Mouse (Mus musculus) gastrocnemius, adult 8-10 months (tissue): ENCODE measurements around the gene Dok4. TPM values are rescaled to one million over a fixed set of nuclear protein-coding genes. Genes with fewer than 3 reads are reported as not detected.
"Not testable (repeated sequence)": the region's sequence is repeated elsewhere in the genome, so short reads cannot be mapped to it uniquely, and the experiment has no call there.

Experiments used
- DNase-seq, 2 experiments: peaks; one replicate each; pipeline ENCODE4 v3.0.0; 2022; ENCODE audit warnings: low spot score in 2 of 2
- total RNA-seq, 4 experiments: library from RNA; stranded (reverse); gene quantifications; 2 replicates each; pipeline ENCODE4 v1.2.4; 2022

Gene Dok4
- total RNA-seq, 4 experiments from 2014 or later = 2.5 to 4.7 (median 2.8) TPM

DNA sequence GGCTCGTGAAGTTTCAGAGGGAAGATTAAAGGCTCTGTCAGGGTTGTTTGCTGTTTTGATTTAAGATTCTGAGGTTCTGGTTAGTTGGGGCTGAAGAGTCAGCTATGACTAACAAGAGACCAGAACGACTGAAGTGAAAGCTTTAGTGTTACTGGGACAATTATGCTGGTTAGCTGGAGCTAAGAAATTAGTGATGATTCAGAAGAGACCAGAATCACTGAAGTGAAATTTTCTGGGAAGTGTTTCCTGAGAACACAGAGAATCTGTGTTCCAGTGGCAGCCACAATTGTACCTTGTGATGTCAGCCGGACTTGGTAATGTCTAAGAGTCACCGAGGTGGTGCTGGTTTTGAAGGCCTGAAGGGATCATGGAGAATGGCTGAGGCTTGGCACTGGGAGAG is 4.6 kb upstream of the Dok4 start:
- no peak for DNase-seq

DNA sequence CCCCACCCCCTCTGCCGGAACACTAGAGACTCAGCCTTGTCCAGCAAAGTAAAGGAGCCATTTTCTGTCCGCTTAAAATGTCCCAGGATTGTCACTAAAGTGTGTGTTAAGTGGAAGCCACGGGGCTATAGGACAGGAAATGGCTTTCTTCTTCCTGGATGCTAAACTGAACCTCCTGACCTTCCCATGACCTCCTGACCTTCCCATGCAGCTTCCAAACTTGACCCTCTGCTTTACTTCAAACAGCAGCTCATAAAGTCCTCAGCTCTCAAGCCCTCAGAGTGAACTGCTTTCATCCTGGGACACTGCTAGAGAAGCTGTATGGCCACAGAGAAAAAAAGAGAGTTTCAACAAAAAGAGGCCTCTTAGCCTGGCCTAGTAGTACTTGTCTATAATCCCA is 690 bp upstream of the Dok4 start:
- DNase-seq = no peak

DNA sequence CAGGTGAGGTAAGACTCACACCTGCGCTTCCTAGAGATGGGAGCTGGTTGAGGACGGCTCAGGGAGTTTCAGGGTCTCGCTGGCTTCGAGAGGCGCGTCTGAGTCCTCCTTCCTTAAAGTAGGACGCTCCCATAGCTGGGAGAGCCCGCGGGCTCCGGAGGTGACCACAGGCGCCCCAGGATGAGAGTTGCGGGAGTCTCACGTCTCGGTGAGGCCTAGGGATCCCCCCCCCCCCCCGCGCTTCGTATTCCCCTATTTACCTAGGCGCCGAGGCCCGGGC is 319 bp downstream of the Dok4 start:
- no peak for DNase-seq

DNA sequence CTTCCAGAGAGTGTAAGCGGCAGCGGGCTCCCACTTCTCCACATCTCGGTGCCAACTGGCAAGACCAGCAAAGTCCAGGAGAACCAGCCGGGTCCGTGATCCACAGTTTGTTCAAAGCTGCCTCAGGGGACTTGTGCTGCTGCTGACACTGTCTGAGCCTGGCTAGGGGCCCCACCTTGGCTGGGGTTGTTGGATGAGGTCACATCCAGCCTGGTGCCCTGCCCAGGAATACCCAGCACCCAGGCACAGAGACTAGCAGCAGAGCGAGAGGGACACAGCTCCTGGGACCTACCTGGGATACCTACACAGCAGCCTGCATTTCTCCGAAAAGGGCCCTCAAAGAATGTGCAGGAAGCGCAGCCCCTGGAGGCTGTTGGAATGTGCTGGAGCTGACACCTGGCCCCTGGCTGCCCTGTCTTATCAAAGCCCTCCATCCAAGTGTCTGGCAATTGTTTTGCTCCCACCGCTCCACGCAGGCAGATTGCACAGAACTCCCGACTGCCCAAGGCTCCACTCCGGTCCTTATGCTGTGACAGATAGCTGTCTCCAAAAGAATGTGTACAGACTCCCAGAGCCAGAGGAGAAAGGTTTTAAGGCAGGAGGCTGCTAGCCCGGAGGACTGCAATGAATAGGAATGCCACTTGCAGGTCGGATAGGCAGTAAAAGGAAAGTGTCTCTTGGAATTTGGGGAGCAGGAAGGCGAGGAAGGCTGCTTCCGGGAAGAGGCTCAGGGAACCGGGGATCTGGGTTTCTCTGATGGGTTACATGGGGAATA is 847 bp downstream of the Dok4 start:
- DNase-seq = no peak

DNA sequence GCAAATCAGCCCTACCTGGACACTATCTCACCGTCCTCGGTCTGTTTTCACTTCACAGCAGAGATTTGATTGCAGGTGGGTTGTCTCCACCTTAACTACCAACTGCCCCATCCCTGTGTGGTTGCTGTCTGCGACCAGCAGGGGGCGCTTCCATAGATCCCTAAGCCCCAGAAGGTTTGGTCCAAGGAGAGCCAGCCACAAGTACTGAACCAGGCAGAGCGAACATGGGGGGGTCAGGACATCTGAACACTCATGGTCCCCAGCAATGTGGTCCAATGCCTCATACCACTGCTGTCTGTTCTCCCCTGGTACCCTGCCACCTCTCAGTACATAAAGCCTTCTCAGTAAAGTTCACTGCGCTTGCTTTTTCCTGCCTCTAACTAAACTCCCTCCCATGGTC is 1.8 kb downstream of the Dok4 start:
- peak; percentile 42 to 51 for DNase-seq

DNA sequence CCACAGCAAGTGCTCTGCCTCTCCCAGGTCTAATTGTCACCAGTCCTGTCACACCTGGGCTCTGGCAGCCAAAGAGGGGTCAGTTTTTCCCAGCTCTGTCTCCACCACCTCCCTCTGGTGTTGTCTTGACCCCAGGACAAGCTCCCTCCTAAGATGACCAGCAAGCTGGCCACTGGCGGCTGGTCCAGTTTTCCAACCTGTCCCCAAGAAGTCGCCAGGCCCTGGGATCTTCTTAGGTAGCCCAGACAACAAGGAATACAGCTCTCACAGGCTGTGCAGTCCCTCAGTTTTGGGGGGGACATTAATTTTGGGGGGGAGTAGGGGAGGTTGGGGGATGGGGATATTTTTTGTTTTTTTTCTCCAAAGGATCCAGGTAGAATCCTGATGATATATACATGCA is 3.6 kb downstream of the Dok4 start:
- DNase-seq = no peak

DNA sequence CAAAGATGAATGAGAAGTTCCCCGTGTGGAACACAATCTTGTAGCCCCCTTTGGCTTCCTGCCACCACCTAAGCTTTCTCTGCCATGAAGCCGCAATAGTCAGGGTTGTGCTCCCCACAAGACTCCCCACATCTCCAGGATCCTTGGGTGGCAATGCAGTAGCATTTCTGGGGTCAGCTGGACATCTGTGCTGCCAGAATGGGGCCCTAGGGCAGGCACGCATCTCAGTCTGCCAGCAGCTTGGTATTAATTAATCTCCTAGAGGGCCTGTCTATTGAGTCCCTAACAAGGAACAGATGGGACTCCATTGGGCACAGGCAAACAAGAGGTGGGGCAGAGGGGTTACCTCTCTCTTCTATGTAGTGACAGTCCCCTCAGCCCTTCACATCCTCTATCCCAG is 4.0 kb downstream of the Dok4 start:
- no peak for DNase-seq

DNA sequence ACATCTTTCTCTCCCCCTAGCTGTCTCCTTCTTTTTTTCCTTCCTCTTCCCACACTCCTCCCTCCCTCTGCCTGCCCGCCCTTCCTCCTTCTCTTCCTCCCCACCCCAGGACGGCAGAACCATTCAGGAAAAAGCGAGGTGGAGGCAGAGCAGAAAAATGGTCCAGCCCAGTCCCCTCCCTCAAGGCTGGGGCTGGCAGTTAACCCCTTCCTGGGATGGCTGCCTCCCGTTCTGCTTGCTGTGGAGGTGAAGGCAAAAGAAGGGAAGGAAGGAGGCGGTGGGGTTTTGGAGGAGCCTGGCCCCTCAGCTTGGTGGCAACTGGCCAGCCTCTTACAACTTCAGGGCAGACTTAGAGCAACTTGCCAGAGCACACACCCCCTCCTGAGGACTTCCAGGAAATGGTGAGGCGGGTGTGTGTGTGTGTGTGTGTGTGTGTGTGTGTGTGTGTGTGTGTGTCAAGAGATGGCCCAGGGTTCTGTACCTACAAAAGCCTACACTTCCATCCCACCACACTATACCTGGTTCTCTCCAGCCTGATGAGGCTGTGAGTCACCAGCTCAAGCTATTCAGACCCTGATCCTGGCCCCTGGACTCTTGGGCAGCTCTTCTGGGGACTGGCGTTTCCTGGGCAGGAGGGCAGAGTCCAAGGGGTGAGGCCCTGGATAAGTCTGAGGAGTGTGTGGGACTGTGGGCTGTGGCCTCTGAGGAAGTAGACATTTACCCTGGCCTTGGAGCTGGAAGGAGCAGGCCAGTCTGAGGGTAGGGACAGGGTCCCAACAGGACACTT is 4.8 kb downstream of the Dok4 start:
- DNase-seq = peak in 1 of 2 experiments; percentile 31

DNA sequence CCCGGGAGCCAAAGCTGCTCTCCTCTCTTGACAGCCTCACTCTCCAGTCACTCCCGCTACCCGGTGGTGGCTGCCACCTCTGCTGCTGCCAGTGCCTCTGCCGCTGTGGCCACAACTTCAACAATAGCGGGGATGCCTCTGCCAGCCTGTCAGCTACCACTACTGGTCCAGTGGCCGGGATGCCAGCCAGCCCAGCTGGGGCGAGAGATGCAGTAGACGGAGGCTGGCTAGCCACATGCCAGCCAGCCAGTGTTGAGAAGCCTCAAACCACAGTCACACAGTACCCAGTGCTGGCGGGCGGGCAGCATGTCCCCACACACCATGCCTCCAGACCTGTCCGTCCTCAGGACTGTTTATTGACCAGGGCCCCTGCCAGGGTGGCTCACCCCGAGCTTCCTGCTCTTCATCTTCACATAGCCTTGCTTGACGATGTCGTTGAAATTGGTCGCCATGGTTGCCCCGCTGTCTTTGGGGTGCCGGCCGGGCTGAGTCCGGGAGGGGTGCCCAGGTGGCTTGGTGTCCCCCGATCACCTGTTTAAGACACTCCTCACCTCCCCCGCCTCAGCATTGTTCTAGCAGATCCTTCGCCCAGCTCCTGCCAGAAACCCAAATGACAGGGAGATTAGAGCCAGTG is 5.5 kb downstream of the Dok4 start:
- DNase-seq = no peak

DNA sequence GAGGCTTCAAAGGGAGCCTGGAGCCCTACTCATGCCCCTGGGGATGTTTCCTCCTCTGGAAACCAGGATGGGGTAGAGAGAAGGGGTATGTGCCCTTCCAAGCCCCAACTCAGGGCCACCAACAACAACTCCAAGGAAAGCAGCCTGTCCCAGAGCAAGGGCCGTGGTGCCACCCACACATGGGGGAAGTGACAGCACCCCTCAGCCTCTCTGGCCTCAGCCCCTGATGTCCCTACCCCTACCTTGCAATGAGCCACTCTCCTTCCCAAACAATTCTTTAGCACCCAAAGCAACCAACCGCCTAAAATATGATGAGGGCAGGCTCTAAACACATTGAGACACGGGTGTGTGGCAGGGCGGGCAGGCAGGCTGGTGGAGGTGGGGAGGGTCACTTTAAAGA is 6.1 kb downstream of the Dok4 start:
- no peak for DNase-seq

DNA sequence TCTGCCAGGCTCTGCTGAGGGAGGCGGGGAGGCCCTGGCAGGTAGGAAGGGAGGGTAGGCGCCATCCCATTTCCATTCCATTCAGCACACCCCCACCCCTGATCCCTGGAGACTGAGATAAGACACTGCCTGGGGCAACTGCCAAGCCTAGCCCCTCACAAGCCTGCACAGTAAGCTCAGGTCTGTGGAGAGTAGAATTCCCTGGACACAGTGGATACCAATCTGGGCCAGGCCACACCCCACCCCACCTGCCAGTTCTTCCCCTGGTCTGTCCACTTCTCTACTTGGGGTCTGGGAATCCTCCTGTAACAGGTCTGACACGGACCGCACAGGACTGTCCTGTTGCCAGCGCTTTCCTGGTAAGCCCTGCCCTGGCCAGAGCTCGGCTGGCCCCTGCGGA is 7.0 kb downstream of the Dok4 start:
- no peak for DNase-seq

DNA sequence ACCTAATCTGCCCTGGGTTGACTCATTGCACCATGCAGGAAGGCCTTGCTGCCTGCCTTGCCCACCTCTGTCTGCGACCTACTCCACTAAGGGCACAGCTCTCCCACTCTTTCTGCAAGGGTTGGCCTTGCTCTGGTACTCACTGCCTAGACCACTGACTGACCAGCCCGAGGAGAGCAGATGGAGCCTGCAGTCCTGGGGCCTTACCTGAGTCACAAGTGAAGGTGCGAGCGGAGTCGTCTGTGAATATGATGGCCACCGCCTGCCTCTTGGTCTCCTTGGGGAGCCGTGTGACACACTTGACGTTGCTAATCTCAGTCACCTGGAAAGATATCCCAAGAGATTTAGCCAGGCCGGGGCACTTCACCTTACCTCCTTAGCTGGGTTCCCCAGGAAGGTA is 9.2 kb downstream of the Dok4 start:
- DNase-seq = no peak

DNA sequence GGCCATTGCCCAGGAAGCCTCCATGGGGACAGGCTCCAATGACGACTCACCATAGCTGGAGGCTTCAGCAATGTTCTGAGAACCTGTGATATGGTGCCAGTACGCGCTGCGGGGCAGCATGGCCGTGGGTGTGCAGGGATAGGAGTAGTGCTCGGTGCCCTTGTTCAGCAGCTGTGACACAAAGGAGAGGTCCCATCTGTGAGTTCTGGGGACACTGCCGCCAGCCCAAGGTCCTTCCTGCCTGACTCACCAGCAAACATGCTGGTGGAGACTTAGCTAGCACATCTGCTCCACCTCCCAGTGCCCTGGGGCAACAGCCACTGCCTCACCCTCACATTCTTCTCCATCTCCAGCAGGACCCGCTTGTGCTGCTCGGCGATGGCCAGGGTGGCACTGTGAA is 10.8 kb downstream of the Dok4 start:
- DNase-seq = no peak

DNA sequence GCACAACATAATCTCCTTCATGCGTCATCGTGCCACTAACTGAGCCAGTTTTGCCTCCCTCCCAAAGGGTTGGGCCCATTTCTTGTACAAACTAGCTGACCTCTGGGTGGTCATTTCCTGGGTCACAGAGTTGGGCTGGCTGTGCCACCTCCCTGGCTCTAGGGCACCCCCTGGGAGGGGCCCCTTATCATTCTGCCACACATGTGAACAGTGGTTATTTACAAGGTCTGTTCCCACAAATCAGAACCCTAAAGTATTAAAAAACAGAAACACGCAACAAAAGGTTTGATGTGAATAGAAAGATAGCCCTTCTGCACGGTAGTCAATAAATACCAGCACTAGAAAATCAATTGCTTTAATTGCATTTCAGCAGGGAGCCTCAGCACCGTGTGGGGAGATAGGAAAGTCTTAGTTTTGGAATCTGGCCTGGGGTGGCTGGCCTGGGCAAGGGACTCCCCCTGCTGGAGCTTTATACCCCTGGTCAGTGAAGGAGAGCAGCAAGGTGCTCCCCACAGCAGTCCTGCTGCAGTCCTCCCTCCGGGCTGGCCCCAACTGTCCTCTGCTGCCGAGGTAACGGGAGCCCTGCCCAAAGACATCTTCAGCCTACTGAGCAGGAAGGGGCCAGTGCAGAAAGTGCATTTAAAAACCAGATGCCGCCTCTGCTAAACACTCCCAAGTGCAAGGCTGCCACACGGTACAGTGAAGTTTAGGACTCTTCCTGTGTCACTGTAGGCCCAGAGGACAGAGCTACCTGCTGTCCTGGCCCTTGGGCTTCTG is 12.0 kb downstream of the Dok4 start:
- DNase-seq = no peak

DNA sequence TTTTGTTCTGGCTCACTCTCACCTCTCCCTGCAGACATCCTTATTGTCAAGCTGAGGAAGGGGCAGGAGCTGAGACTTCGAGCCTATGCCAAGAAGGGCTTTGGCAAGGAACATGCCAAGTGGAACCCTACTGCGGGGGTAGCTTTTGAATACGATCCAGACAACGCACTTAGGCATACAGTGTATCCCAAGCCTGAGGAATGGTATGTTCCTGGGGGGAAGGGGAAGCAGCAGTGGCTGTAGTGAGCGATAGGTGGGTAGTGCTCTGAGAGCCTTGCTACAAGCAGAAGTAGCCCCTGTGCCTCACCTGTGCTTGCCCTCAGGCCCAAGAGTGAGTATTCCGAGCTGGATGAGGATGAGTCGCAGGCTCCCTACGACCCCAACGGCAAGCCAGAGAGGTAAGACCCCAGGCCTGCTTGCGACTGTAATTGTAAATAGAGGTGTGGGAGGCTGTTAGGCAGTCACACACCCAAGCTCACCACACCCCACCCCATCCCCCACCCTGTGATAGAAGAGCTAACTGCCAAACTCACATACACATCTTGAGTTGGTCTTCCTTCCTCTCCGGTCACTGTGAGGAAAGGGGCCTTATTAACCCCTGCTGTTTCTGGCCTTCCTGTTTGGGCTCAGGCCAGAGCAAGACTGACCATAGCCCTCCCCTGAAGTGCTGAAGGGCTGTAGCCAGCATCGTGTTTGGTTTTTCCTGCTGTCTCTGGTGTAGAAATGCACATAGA is 13.5 kb downstream of the Dok4 start:
- no peak for DNase-seq

DNA sequence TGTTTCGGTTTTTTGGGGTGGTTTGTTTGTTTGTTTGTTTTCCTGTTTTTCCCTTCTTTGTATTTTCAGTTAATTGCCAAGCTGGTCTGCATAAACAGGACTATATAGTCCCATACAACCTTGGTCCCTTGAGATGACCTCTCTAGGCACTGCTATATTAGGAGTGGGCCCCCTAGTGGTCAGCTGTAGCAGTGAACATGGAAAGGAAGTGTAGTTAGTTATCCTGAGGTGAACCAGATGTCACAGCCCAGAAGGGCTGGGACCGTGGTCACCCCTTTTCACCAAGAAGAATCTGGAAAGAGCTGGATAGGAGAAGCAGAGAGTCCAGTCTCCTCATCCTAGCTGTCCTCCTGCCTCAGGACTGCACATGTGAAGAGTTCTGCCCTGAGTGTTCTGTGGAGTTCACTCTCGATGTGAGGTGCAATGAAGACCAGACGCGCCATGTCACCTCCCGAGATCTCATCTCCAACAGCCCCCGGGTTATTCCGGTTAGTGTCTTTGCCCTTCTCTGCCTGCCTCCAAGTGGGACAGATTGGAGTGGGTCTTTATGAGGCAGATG is 14.7 kb downstream of the Dok4 start:
- peak; percentile 46 to 50 for DNase-seq

DNA sequence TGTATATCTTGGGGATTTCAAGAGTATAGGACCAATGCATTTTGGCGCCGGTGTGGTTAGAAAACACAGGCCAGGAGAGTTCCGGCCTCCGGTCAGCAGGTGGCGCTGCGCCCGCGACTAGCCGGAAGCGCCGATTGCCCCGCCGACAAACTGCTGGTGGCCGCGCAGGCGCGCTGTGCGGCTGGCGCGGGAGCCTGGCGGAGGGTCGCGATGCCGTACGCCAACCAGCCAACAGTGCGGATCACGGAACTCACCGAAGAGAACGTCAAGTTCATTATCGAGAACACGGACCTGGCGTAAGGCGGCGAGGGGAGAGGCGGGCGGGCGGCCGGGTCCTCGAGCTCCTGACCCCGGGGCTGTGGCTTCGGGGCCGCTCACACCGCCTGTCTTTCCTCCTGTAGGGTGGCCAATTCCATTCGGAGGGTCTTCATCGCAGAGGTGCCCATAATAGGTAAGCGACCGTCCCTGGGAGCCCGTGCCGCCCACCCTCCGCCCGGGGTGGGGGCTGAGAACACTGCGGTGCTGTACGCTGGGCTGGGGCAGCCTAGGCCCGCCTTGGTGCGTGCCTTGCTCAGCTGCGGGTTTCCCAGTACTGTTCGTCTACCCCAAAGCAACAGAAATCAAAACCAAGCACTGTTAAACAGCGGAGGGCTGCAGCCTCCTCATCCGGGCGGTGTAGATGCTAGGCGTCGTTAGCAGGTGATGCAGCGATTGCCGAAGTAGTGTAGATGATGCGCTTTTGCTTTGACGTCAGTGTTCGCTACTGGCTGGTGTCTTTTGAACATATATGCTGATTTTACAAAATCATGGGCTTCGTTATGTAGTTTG is 18.6 kb downstream of the Dok4 start, which contains the start of gene Polr2c:
Gene Polr2c, plus strand, starts transcription at position 105 of the 828 bp plus-strand sequence.
- peak; percentile 75 to 81 for DNase-seq

DNA sequence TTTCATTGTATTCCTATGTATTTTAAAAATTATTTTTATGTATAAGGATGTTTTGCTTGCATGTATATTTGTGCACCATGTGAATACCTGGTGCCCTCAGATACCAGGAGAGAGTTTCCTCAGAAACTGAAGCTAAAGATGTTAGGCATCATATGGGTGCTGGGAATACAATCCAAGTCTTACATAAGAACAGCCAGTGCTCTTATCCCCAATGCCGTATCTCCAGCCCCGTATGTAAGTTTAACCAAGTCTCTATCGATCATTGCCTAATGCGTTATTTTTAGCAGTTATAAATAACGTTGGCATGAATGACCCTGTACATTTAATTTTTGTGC is 19.2 kb downstream of the Dok4 start:
- no peak for DNase-seq

DNA sequence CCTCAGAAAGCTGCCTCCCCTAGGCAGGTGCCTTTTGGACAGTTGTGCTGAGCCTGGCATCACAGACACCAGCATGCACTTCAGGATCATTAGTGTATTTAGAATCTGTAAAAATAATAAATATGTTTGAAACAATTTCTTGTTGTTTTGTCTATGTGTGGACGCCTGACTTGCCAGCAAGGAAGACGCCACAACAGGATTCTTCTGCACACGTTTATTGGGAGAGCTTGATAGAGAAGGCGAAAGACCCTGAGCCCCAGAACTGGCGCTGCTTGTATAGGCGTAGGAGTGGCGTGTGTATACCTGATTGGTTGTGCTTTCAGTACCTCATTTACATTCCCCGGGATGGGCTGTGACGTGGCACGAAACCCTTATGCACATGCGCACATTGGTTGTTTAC is 21.4 kb downstream of the Dok4 start:
- not testable (repeated sequence) for DNase-seq

DNA sequence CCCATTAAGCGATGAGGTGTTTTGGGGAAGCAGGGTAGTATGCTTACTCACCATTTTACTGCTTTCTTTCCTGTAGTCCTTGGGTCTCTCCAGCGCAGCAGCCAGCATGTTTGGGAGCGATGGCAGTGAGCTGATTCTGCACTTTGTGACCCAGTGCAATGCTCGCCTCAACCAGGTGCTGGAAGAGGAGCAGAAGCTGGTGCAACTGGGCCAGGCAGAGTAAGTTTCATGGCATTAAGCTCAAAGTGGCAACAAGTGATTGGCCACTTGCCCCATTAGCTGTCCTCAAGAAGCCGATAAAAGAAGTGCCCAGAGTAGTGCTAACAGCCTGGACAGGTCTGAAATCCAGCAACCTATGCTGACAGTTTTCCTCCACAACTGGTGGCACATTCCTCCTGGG is 26.1 kb downstream of the Dok4 start:
- DNase-seq = peak in 1 of 2 experiments; percentile 44
